Mouse (Mus musculus): ENCODE results near the gene Daam1.

Gene Daam1

GRCm38 (mm10) chr12:71830607-71831257 lies at the start of gene Daam1:
Gene Daam1, plus strand, starts transcription at chr12:71831078.
- DNase-seq (ENCODE audit: low spot score in 2 of 2), result peak; percentile 67 to 84

GRCm38 (mm10) chr12:71781220-71781619 lies 49.7 kb upstream of the Daam1 start:
- DNase-seq (ENCODE audit: low spot score in 2 of 2), result no peak

GRCm38 (mm10) chr12:71783970-71784369 lies 46.9 kb upstream of the Daam1 start:
- DNase-seq (ENCODE audit: low spot score in 2 of 2), result no peak

- DNase-seq (ENCODE audit: low spot score in 2 of 2), result no peak
These were observed 46.1 kb upstream of the Daam1 start for GRCm38 (mm10) chr12:71784666-71785255.

- no peak for DNase-seq (ENCODE audit: low spot score in 2 of 2)
These were observed 44.4 kb upstream of the Daam1 start for GRCm38 (mm10) chr12:71786521-71786920.

GRCm38 (mm10) chr12:71788791-71789190 lies 42.1 kb upstream of the Daam1 start:
- no peak for DNase-seq (ENCODE audit: low spot score in 2 of 2)

- no peak for DNase-seq (ENCODE audit: low spot score in 2 of 2)
These were observed 40.3 kb upstream of the Daam1 start for GRCm38 (mm10) chr12:71790581-71790980.

GRCm38 (mm10) chr12:71793114-71793513 lies 37.8 kb upstream of the Daam1 start:
- DNase-seq (ENCODE audit: low spot score in 2 of 2), result no peak

GRCm38 (mm10) chr12:71795626-71796025 lies 35.3 kb upstream of the Daam1 start:
- no peak for DNase-seq (ENCODE audit: low spot score in 2 of 2)

GRCm38 (mm10) chr12:71796517-71796916 lies 34.4 kb upstream of the Daam1 start:
- DNase-seq (ENCODE audit: low spot score in 2 of 2), result no peak

- DNase-seq (ENCODE audit: low spot score in 2 of 2), result no peak
These were observed 23.6 kb upstream of the Daam1 start for GRCm38 (mm10) chr12:71807306-71807705.

- DNase-seq (ENCODE audit: low spot score in 2 of 2), result no peak
These were observed 22.2 kb upstream of the Daam1 start for GRCm38 (mm10) chr12:71808631-71809030.

GRCm38 (mm10) chr12:71809550-71809949 lies 21.3 kb upstream of the Daam1 start:
- no peak for DNase-seq (ENCODE audit: low spot score in 2 of 2)

- DNase-seq (ENCODE audit: low spot score in 2 of 2), result no peak
These were observed 18.3 kb upstream of the Daam1 start for GRCm38 (mm10) chr12:71812567-71812966.

GRCm38 (mm10) chr12:71813251-71813650 lies 17.6 kb upstream of the Daam1 start:
- no peak for DNase-seq (ENCODE audit: low spot score in 2 of 2)

- no peak for DNase-seq (ENCODE audit: low spot score in 2 of 2)
These were observed 17.1 kb upstream of the Daam1 start for GRCm38 (mm10) chr12:71813761-71814160.

- no peak for DNase-seq (ENCODE audit: low spot score in 2 of 2)
These were observed 10.8 kb upstream of the Daam1 start for GRCm38 (mm10) chr12:71820094-71820493.

- no peak for DNase-seq (ENCODE audit: low spot score in 2 of 2)
These were observed 9.6 kb upstream of the Daam1 start for GRCm38 (mm10) chr12:71821272-71821671.

- DNase-seq (ENCODE audit: low spot score in 2 of 2), result no peak
These were observed 9.1 kb upstream of the Daam1 start for GRCm38 (mm10) chr12:71821743-71822142.

- DNase-seq (ENCODE audit: low spot score in 2 of 2), result no peak
These were observed 6.0 kb upstream of the Daam1 start for GRCm38 (mm10) chr12:71824927-71825326.

GRCm38 (mm10) chr12:71830139-71830538 lies 739 bp upstream of the Daam1 start:
- DNase-seq (ENCODE audit: low spot score in 2 of 2), result no peak

- DNase-seq (ENCODE audit: low spot score in 2 of 2), result peak in 1 of 2 experiments; percentile 34
These were observed 595 bp downstream of the Daam1 start for GRCm38 (mm10) chr12:71831258-71832087.

- peak in 1 of 2 experiments; percentile 37 for DNase-seq (ENCODE audit: low spot score in 2 of 2)
These were observed 1.3 kb downstream of the Daam1 start for GRCm38 (mm10) chr12:71832225-71832624.

Measured in cerebellum, postnatal 4 days (tissue).